Mouse (Mus musculus): ENCODE measurements around the gene Tfip11. TPM values are rescaled to one million over a fixed set of nuclear protein-coding genes. Genes with fewer than 3 reads are reported as not detected.
A peak's percentile ranks its signal among the peaks of the same experiment; 100 is the strongest.

The Tfip11 gene
- polyA plus RNA-seq, 2 experiments = 23.1 to 33.4 TPM

GRCm38 (mm10) chr5:112287652-112288051 is 38.5 kb upstream of the Tfip11 start:
- no peak for ATAC-seq (ENCODE audit: low FRiP score, low read depth)
- H3K27ac ChIP-seq (replicated peaks; ENCODE audit: low read depth, low read length) = no peak overlapping the region
- WGBS = 87% methylated on average over 2 of the region's 2 CpGs

GRCm38 (mm10) chr5:112288193-112289141 is 37.7 kb upstream of the Tfip11 start:
- H3K4me3 ChIP-seq (replicated peaks; ENCODE audit: low read length) = no peak overlapping the region
- TF ChIP-seq POLR2A (IDR thresholded peaks at IDR 0.05; ENCODE audit: borderline replicate concordance, extremely low read depth, insufficient read depth, insufficient read length) = no peak
- DNase-seq (ENCODE audit: low spot score) (no peak), ATAC-seq (ENCODE audit: low FRiP score, low read depth) (no peak)
- H3K36me3 ChIP-seq (ENCODE audit: control insufficient read depth, insufficient read depth, low read length) = no peaks in the 10 kb centered on the region
- no peak overlapping the region for H3K4me2 ChIP-seq (replicated peaks; ENCODE audit: low read depth, low read length, severe bottlenecking)
- H3K27me3 ChIP-seq (ENCODE audit: control insufficient read depth, insufficient read depth, low read length) = no peaks in the 10 kb centered on the region
- H3K27ac ChIP-seq (replicated peaks; ENCODE audit: low read depth, low read length) = no peak overlapping the region
- H3K9ac ChIP-seq (ENCODE audit: low read depth, low read length, severe bottlenecking) = no peak overlapping the region
- H3K9me3 ChIP-seq (ENCODE audit: control insufficient read depth, low read length) = no peaks in the 10 kb centered on the region
- peaks cover 5% of the 10 kb centered on the region; the same call in 1 of the 2 replicates for H3K4me1 ChIP-seq (ENCODE audit: control insufficient read depth, insufficient read depth, low read length)
- WGBS = 78% methylated on average over 9 of the region's 9 CpGs

More at GRCm38 (mm10) chr5:112287652-112288051, 38.5 kb upstream of the Tfip11 start:
- no peaks in the 10 kb centered on the region for H3K36me3 ChIP-seq (ENCODE audit: control insufficient read depth, insufficient read depth, low read length)
- H3K4me2 ChIP-seq (replicated peaks; ENCODE audit: low read depth, low read length, severe bottlenecking) = no peak overlapping the region
- H3K4me1 ChIP-seq (ENCODE audit: control insufficient read depth, insufficient read depth, low read length) = peaks cover 5% of the 10 kb centered on the region; the same call in 1 of the 2 replicates
- TF ChIP-seq POLR2A (IDR thresholded peaks at IDR 0.05; ENCODE audit: borderline replicate concordance, extremely low read depth, insufficient read depth, insufficient read length) = no peak
- no peaks in the 10 kb centered on the region for H3K9me3 ChIP-seq (ENCODE audit: control insufficient read depth, low read length)
- no peak overlapping the region for H3K9ac ChIP-seq (ENCODE audit: low read depth, low read length, severe bottlenecking)
- H3K4me3 ChIP-seq (replicated peaks; ENCODE audit: low read length) = no peak overlapping the region
- H3K27me3 ChIP-seq (ENCODE audit: control insufficient read depth, insufficient read depth, low read length) = no peaks in the 10 kb centered on the region
- DNase-seq (ENCODE audit: low spot score) = no peak

- Histone ChIP-seq H3K4me1 (ENCODE audit: control insufficient read depth, insufficient read depth, low read length) (peaks cover 5% of the 10 kb centered on the region; the same call in 1 of the 2 replicates), H3K9ac (ENCODE audit: low read depth, low read length, severe bottlenecking) (no peak overlapping the region), H3K27me3 (ENCODE audit: control insufficient read depth, insufficient read depth, low read length) (no peaks in the 10 kb centered on the region), H3K4me2 (replicated peaks; ENCODE audit: low read depth, low read length, severe bottlenecking) (no peak overlapping the region), H3K9me3 (ENCODE audit: control insufficient read depth, low read length) (no peaks in the 10 kb centered on the region), H3K4me3 (replicated peaks; ENCODE audit: low read length) (no peak overlapping the region), H3K36me3 (ENCODE audit: control insufficient read depth, insufficient read depth, low read length) (no peaks in the 10 kb centered on the region), H3K27ac (replicated peaks; ENCODE audit: low read depth, low read length) (no peak overlapping the region)
- TF ChIP-seq POLR2A (IDR thresholded peaks at IDR 0.05; ENCODE audit: borderline replicate concordance, extremely low read depth, insufficient read depth, insufficient read length) = no peak
- no peak for ATAC-seq (ENCODE audit: low FRiP score, low read depth)
- WGBS = 57% methylated on average over 6 of the region's 8 CpGs
- peak; percentile 51 for DNase-seq (ENCODE audit: low spot score)
Observed at GRCm38 (mm10) chr5:112289236-112289635, 36.9 kb upstream of the Tfip11 start.

DNA sequence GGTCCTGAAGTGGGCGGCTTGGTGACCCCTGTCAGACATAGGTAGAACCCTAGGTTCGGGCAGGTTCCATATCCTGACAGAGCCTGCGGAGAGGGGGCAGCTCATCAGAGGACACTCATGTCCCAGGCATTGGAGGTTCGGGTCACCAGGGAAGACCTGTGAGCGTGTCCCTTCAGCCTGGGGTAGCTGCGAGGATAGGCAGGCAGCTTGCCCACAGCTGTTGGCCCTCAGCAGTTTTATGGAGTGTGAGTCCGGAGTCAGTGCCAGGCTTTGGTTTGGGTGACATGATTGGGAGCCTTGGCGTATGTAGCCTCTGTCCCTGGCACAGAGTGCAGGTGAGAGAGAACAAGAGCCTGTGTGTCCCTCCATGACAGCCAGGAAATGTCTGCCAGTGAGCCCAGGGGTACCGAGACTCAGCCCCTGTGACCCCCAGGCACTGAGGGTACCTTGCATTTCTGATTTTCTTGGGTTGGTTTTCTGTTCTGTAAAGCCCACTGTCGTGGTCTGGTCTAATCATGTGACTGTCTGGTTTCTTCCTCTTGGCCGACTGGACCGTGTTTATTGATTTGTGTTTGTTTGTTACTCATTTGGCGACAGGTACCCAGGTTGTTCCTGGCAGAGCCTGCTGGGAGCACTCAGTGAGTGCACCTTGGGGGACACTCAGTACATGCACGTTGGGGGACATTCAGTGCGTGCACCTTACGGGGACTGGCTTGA is 36.2 kb upstream of the Tfip11 start:
- ATAC-seq (ENCODE audit: low FRiP score, low read depth) (0 out of 2 replicates have a peak, but pooled peaks have one; percentile 10), DNase-seq (ENCODE audit: low spot score) (no peak)
- Histone ChIP-seq H3K4me2 (replicated peaks; ENCODE audit: low read depth, low read length, severe bottlenecking) (no peak overlapping the region), H3K9ac (ENCODE audit: low read depth, low read length, severe bottlenecking) (no peak overlapping the region), H3K4me3 (replicated peaks; ENCODE audit: low read length) (no peak overlapping the region), H3K27me3 (ENCODE audit: control insufficient read depth, insufficient read depth, low read length) (no peaks in the 10 kb centered on the region), H3K27ac (replicated peaks; ENCODE audit: low read depth, low read length) (no peak overlapping the region), H3K9me3 (ENCODE audit: control insufficient read depth, low read length) (no peaks in the 10 kb centered on the region), H3K36me3 (ENCODE audit: control insufficient read depth, insufficient read depth, low read length) (no peaks in the 10 kb centered on the region), H3K4me1 (ENCODE audit: control insufficient read depth, insufficient read depth, low read length) (peaks cover 5% of the 10 kb centered on the region; the same call in 1 of the 2 replicates)
- WGBS = 84% methylated on average over 16 of the region's 16 CpGs
- no peak for TF ChIP-seq POLR2A (IDR thresholded peaks at IDR 0.05; ENCODE audit: borderline replicate concordance, extremely low read depth, insufficient read depth, insufficient read length)

DNA sequence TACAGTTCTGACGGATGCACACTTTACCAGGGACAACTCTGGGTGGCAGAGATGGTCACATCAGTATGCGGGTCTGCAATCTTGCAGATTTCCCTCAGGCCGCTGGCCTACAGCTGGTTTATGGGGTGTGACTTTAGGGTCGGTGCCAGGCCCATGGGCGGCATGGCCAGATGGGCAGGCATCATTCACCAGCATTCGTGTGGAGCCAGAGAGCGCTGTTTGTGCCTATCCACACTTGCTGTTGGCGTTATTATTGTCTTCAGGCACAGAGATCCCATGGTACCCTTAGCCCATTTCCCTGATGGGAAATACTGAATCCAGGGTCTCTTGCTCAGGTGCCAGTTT is 35.6 kb upstream of the Tfip11 start:
- H3K27me3 ChIP-seq (ENCODE audit: control insufficient read depth, insufficient read depth, low read length) = no peaks in the 10 kb centered on the region
- ATAC-seq (ENCODE audit: low FRiP score, low read depth) (no peak), DNase-seq (ENCODE audit: low spot score) (no peak)
- H3K36me3 ChIP-seq (ENCODE audit: control insufficient read depth, insufficient read depth, low read length) = no peaks in the 10 kb centered on the region
- H3K4me3 ChIP-seq (replicated peaks; ENCODE audit: low read length) = no peak overlapping the region
- TF ChIP-seq POLR2A (IDR thresholded peaks at IDR 0.05; ENCODE audit: borderline replicate concordance, extremely low read depth, insufficient read depth, insufficient read length) = no peak
- peaks cover 5% of the 10 kb centered on the region; the same call in 1 of the 2 replicates for H3K4me1 ChIP-seq (ENCODE audit: control insufficient read depth, insufficient read depth, low read length)
- H3K9me3 ChIP-seq (ENCODE audit: control insufficient read depth, low read length) = no peaks in the 10 kb centered on the region
- H3K27ac ChIP-seq (replicated peaks; ENCODE audit: low read depth, low read length) = no peak overlapping the region
- 79% methylated on average over 8 of the region's 8 CpGs for WGBS
- H3K4me2 ChIP-seq (replicated peaks; ENCODE audit: low read depth, low read length, severe bottlenecking) = no peak overlapping the region
- H3K9ac ChIP-seq (ENCODE audit: low read depth, low read length, severe bottlenecking) = no peak overlapping the region
